Mouse (Mus musculus) small intestine, adult 2 months (tissue): Measurements from ENCODE around the gene Gm10322.

Source experiments
- CTCF ChIP-seq: fragments of 200-500 bp; IDR thresholded peaks from 2 replicates; pipeline ENCODE4 v1.5.1; 2012; ENCODE audit warnings: low read depth, mild to moderate bottlenecking, control low read depth, inconsistent platforms, low read length, moderate library complexity, mixed read lengths; ENCODE audit not compliant: insufficient replicate concordance, insufficient read length; ENCODE audit errors: extremely low read depth
- POLR2A ChIP-seq: fragments of 200-500 bp; IDR thresholded peaks from 2 replicates; pipeline ENCODE4 v1.6.1; 2012; ENCODE audit warnings: low read depth, mild to moderate bottlenecking, control low read depth, inconsistent platforms, low read length, moderate library complexity

GRCm38 (mm10) chr10:59579645-59580044, 36.2 kb upstream of the Gm10322 start:
- TF ChIP-seq CTCF (no peak), POLR2A (no peak)
